Mouse (Mus musculus) left cerebral cortex, adult 9 months (tissue): ENCODE results near the gene Itga3.

Source experiments
- DNase-seq, 2 experiments: peaks; one replicate each; pipeline ENCODE4 v3.0.0; 2022; ENCODE audit warnings: low spot score in 2 of 2

The Itga3 gene

GRCm38 (mm10) chr11:95071266-95071665 lies 5.3 kb downstream of the Itga3 start:
- DNase-seq, result no peak

DNA sequence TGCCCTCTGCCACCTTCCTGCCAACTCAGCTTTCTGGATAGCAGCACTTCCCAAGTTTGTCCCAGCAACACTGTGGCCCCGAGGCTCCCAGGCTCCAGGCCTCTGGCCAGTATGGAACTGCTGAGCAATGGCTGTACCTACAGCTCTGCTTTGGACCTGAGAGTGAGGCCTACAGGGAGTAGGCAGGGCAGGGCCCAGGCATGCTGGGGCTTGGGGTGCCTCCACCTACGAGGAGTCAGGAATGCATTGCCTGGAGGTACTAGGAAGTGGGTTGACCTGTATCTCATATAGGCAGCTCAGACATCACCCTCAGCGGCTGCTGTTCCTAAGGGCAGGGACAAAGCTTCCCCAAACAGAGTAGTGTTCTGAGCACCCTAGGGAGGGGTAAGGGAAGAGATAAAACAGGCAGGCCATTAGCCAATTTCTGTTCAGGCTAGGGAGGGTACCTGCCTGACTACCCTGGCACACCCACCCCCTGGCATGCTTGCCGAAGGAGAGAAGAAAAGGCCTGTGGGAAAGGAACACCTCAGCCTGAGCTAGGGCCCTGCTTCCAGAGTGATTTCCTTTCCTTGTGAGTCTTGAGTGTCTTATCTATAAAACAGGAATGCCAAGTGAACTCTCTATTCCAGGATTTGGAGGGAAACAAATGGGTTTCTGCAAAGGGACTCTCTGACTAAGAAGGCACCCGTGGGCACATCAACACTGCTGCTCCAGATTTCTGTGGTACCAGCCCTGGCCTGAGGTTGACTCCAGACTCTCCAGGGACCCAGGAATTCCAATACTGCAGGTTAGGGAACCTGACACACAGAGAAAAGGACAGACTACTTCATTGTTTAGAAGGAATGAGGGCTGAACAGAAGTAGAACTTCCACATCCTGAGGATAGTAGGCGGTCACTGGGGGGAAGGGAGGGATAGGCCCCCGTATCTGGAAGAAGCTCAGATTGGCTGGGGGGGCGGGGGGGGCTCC lies 6.2 kb downstream of the Itga3 start:
- DNase-seq, result no peak

DNA sequence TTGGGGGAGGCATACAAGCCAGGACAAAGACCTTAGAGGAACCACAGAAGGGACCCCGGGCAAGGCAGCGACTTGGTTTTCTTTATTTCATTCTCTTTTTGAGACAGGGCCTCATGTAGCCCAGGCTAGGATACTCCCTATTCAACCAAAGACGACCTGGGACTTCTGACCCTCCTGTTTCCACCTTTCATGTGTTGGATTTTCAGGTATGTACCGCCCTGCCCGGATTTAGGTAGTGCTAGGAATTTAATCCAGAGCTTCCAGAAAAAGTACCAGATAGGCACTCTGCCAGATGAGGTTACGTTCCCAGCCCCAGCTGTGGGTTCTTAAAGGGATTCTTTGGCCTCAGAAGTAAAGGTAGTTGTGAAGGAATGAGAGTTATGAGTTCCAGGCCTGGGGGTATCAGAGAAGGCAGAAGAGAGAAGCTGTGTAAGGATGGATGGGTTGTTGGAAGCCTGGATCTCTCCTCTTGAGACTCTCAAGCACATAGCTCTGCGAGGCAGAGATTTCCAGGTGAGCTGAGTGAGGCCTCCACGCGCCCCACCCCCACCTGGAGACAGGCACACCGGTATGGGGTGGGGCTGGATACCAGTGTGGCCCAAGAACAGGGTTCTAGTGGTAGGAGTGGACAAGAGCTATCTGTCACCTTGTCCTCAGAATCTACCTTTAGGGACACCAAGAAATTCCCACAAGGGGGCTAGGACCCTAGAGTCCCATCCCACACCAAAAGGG lies 7.2 kb downstream of the Itga3 start:
- DNase-seq, result no peak

DNA sequence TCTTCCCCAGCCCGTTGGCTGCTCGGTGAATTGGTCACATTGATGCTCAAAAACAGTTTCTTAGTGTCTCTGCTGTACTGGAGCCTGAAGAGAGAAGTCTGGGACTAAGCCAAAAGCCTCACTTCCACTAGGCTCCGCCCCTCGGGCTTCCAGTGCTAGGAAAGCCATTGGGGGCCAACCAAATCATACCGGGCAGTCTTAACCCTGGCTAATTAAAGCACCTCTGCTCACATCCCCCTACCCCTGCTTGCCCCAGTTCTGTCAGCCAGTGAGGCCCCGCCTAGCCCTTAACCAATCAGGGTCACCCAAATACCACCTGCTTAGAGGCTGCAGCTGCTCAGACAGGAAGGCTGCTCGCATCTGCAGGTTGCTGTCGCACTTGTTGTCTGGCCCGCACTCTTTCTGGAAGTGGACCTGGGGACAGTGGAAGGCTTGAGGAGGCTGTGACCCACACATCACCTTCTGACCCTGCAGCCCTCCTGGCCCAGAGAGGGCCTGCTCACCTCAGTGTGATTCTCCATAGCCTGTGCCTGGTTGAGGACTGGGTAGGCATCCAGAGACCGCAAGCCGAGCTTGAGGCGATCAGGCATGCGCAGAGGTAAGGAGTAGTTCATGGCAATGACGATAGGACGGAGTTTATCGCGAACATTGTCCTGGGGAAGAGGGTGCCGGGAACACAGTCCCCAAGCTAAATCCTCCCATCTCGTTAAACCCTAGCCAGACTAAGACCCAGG lies 19.7 kb downstream of the Itga3 start:
- DNase-seq, result no peak

DNA sequence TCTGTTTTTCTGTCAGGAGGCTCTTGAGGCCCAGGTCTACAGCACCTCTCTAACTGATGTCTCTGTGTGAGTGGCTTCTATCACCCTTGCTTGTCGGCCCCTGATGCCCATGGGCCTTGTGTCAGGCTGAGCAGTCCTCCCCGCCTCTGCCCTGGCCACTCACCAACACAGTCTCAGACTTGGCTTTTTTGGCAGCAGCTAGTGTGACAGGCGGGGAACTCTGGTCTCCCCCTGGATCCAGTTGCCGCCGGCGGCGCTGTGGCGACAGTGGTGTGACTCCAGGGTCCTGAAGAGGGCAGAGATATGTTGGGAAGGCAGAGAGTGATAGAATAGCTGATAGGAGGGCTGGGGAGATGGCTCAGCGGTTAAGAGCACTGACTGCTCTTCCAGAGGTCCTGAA lies 23.5 kb downstream of the Itga3 start:
- DNase-seq, result no peak

DNA sequence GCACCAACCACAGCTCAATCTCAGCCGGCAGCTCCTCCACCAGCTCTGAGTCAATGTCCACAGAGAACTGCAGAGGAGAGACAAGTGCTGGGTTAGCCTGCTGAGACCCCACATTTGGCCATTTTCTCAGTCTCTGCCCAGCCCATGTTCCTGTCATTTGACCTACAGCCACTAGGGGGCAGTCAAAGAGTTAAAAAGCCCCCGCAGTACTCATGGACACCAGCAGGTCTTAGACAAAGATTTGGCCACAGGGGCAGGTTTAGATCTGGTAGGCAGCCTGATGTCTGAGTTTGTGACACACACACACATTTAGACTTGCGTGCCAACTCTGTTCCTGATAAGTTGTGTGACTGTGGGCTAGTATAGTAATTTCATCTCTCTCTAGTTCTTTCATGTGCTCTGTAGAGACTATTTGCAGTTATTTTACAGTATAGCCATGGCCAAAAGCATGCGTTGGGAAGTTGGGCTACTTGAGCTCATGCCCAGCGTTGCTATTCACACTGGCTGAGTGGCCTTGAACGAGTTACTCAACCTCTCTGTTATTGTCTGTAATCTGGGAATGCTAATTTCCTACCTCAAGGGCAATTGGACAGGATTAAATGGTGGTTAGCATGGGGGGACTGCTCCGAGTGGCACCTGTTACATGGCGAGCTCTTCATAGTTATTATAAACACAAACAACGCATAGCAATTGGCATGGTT lies 29.5 kb downstream of the Itga3 start:
- DNase-seq, result peak in 1 of 2 experiments; percentile 64

DNA sequence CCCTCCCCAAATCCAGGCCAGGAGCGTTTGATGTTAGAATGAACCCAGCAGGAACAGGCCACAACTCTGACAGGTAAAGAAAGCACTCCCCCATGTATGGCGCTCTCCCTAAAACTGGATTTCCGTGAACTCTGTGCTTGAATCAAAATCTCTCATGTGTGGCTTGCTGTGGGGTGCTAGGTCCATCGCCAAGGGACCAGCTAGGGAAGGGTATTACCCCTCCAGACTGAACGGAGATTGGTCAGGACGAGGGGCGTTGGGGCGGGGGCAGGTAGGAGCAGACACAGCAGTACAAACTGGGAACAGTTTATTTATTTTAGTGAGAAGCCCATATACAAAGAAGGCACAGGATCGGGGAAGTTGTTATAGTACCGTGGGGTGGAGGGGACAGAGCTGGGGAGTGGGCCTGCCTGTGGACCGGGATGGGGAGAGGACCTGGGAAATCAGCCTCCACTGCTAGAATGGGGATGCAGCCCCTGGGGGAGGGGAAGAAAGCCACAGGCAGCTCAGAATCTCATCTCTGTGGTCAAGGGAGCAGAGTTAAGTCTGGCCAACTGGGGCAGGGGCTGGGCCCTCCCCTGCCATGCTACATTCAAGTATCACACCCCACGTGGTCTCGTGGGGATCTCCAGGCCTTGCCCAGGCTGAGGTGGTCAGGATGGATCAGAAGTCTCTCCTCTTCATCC lies 32.3 kb downstream of the Itga3 start:
- DNase-seq, result no peak

- DNase-seq, result no peak
Observed at GRCm38 (mm10) chr11:95043608-95044007, 33.0 kb downstream of the Itga3 start.

- no peak for DNase-seq
Observed at GRCm38 (mm10) chr11:95043060-95043459, 33.5 kb downstream of the Itga3 start.

GRCm38 (mm10) chr11:95042096-95042495 lies 34.5 kb downstream of the Itga3 start:
- DNase-seq, result peak in 1 of 2 experiments; percentile 91

DNA sequence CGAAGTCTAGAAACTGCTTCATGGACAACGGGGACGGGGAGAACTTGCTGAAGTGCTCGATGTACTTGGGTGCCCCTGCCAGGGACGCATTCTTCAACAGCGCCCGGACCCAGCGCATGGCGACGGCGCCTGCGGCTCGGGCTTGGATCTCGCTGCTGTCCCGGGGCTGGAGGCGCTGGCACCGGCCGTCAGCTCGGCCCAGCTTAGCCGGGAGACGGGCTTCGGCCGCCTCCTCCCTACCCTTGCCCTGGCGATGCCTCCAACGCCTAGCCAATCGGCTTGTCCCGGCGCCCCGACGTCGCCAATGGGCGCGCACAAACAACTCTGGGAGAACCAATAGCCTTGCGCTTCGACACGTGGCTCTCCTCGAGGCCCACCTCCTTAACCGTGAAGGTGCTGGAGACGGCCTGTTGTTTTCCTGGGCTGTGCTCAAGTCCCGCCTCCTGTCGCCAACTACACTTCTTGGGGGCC lies 35.4 kb downstream of the Itga3 start, which contains the start of gene Pdk2:
Gene Pdk2, minus strand, starts transcription at position 216 of the 471 bp plus-strand sequence.
- DNase-seq, result peak; percentile 95 to 97

- DNase-seq, result peak in 1 of 2 experiments; percentile 56
Observed at GRCm38 (mm10) chr11:95040491-95041138, 36.0 kb downstream of the Itga3 start.

GRCm38 (mm10) chr11:95039766-95040165 lies 36.8 kb downstream of the Itga3 start:
- no peak for DNase-seq

- DNase-seq, result no peak
Observed at GRCm38 (mm10) chr11:95038818-95039655, 37.6 kb downstream of the Itga3 start.

DNA sequence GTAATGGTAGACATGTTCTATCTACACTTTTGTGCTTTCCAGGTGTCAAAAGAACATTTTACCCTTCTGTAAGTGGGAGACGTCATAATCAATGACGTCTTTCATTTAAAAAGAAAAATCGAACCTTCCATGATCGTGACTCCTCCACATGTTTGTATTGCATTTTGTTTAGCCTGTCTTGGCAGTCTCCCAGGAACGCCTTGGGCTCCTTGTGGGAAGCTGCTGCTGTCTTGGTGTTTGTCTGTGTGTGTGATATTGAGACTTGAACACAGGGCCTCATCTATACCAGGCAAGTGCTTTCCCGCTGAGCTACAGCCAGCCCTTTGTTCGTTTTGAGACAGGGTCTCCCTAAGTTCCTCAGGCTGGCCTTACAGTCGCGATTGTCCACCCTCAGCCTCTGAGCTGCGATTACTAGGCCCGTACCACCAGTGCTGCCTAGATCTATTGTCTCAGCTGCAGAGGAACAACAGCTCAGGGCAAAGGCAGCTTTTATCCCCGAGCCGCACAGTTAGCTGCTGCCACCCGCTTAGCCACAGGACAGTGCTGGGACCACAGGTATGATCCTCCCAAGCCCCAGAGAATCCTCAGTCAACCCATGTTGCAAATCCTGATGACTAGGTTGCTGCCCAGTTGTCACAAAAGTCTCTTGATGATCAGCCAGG lies 38.3 kb downstream of the Itga3 start:
- no peak for DNase-seq

DNA sequence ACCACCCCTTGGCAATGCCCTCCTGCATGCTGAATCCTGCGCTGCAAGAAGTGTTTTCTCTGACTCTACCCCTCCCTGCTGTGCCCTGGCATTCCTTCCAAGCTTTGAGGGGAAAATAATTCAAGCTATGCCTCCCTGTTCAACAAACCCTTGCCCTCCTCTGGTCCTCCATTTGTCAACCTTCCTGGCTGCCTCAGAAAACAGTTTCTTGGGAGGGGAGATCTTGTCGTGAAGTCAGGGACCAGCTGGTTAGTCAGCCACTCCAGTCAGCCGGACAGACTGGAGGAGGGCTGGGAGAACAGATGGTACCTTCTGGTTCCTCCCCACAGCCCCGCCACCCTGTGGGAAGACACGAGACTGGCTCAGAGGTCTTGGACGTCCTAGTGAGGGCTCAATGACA lies 39.3 kb downstream of the Itga3 start:
- DNase-seq, result no peak

DNA sequence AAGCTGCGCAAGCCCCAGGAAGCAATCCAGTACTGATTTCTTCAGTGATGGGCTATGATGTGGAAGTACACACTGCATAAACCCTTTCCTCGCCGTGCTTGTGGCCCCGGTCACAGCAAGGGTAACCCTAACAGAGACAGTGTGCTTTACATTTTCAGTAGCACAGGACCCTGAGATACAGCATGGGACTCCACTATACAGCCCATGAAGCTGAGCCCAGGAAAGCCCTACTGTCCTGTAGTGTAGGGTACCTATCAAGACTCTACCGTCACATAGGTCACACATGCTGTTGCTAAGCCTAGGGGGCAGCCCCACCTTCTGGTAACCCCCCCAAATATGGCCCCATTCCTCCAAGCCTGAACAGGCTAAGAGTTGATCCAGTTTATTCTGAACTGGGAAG lies 40.1 kb downstream of the Itga3 start:
- no peak for DNase-seq

DNA sequence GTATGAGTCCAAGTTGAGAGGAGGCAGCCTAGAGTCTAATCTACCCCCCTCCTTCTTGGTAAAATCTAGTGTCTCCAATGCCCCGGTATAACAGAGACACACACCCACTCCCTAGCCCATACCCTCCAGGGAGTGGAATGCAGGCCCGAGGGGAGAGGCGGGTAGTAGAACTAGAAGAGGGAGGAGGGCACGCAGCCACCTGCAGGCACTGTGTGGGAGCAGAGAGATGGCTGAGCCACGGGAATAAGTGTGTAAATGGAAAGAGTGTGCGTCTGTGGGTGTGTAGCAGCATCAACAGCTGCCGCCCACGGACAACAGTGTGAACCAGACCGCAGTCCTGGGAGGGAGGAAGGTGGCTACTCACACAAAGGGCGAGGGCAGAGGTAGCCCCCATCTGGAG lies 41.7 kb downstream of the Itga3 start:
- peak; percentile 74 for DNase-seq

GRCm38 (mm10) chr11:95033617-95034016 lies 43.0 kb downstream of the Itga3 start:
- no peak for DNase-seq
